Mouse (Mus musculus): ENCODE data around the gene Aox3. TPM values are rescaled to one million over a fixed set of nuclear protein-coding genes. Genes with fewer than 3 reads are reported as not detected.
A peak's percentile ranks its signal among the peaks of the same experiment; 100 is the strongest.

The Aox3 gene
- total and polyA plus RNA-seq, 3 experiments = 1.2 to 2.0 (median 1.2) TPM

- H3K4me1 ChIP-seq (ENCODE audit: control insufficient read depth, insufficient read depth, low read length) = no peaks in the 10 kb centered on the region
- intact Hi-C loops (cut with DNase I) = loop anchor here (10.0 kb wide), 1 partner anchor 693 kb away; no protein-coding TSS in a partner anchor
- no peaks in the 10 kb centered on the region for H3K79me2 ChIP-seq (replicated peaks; ENCODE audit: control insufficient read depth, insufficient read depth, low read length)
- H3K4me3 ChIP-seq = no peak overlapping the region
- no peak overlapping the region for H3K27ac ChIP-seq
- no peak overlapping the region for H3K9ac ChIP-seq (ENCODE audit: low read depth, low read length)
- 83% methylated on average over 3 of the region's 3 CpGs for WGBS
- no peak for TF ChIP-seq POLR2A (IDR thresholded peaks at IDR 0.05; ENCODE audit: insufficient read depth, low read depth, low read length)
- no peak for TF ChIP-seq EP300 (IDR thresholded peaks at IDR 0.05; ENCODE audit: insufficient read depth, low read depth, low read length)
- TF ChIP-seq CTCF (IDR thresholded peaks at IDR 0.05) = no peak
- H3K36me3 ChIP-seq (ENCODE audit: control insufficient read depth, insufficient read depth, low read length) = no peaks in the 10 kb centered on the region
- DNase-seq = no peak
- no peaks in the 10 kb centered on the region for H3K27me3 ChIP-seq (ENCODE audit: control insufficient read depth, insufficient read depth, low read length)
Observed at GRCm38 (mm10) chr1:58118231-58118630, 5.3 kb downstream of the Aox3 start.

DNA sequence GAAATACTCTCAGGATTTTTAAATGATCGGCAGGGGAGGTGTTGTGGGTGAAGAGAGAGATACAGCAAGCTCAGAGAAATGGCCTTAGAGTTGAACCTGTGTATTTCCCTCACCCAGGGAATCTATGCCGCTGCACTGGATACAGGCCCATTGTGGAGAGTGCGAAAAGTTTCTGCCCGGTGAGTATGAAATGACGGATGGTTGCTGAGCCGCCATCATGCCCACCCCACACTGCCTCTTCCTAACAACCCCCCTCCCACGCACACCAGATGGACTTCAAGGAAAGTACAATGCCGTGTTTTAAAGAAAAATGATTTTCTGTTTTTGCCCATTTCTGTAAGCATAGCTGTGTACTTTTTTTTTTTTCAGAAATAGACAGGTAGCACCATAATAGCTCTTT is 12.0 kb downstream of the Aox3 start:
- H3K36me3 ChIP-seq (ENCODE audit: control insufficient read depth, insufficient read depth, low read length) = no peaks in the 10 kb centered on the region
- TF ChIP-seq POLR2A (IDR thresholded peaks at IDR 0.05; ENCODE audit: insufficient read depth, low read depth, low read length) (no peak), EP300 (IDR thresholded peaks at IDR 0.05; ENCODE audit: insufficient read depth, low read depth, low read length) (no peak)
- 86% methylated on average over 8 of the region's 8 CpGs for WGBS
- no peaks in the 10 kb centered on the region for H3K79me2 ChIP-seq (replicated peaks; ENCODE audit: control insufficient read depth, insufficient read depth, low read length)
- no peaks in the 10 kb centered on the region for H3K27me3 ChIP-seq (ENCODE audit: control insufficient read depth, insufficient read depth, low read length)
- no peak overlapping the region for H3K9ac ChIP-seq (ENCODE audit: low read depth, low read length)
- intact Hi-C loops (cut with DNase I) = no loop called here
- H3K27ac ChIP-seq = no peak overlapping the region
- H3K4me1 ChIP-seq (ENCODE audit: control insufficient read depth, insufficient read depth, low read length) = no peaks in the 10 kb centered on the region
- no peak for DNase-seq
- H3K4me3 ChIP-seq = no peak overlapping the region

GRCm38 (mm10) chr1:58137891-58138290 is 25.0 kb downstream of the Aox3 start:
- Histone ChIP-seq H3K4me3 (no peak overlapping the region), H3K27ac (no peak overlapping the region), H3K27me3 (ENCODE audit: control insufficient read depth, insufficient read depth, low read length) (no peaks in the 10 kb centered on the region), H3K4me1 (ENCODE audit: control insufficient read depth, insufficient read depth, low read length) (no peaks in the 10 kb centered on the region), H3K36me3 (ENCODE audit: control insufficient read depth, insufficient read depth, low read length) (no peaks in the 10 kb centered on the region), H3K79me2 (replicated peaks; ENCODE audit: control insufficient read depth, insufficient read depth, low read length) (no peaks in the 10 kb centered on the region), H3K9ac (ENCODE audit: low read depth, low read length) (no peak overlapping the region)
- no peak for DNase-seq
- TF ChIP-seq POLR2A (IDR thresholded peaks at IDR 0.05; ENCODE audit: insufficient read depth, low read depth, low read length) = no peak
- no peak for TF ChIP-seq EP300 (IDR thresholded peaks at IDR 0.05; ENCODE audit: insufficient read depth, low read depth, low read length)
- TF ChIP-seq CTCF (IDR thresholded peaks at IDR 0.05) = no peak
- intact Hi-C loops (cut with DNase I) = no loop called here

DNA sequence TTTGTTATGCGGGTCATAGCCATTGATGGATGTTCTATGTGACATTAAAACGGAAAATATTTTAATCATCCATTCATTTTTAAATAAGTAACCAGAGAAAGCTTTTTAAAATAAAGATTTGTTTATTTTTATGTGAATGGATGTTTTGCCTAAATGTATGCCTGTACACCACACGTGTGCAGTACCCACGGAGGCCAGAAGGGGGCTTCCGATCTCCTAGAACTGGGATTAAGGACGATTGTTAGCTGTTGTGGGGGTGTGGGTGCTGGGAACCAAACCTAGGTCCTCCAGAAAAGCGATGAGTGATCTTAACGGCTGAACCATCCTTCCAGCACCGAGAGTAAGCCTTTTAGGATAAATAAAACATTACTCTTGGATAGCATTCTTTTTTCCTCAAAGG is 26.1 kb downstream of the Aox3 start:
- no peak overlapping the region for H3K9ac ChIP-seq (ENCODE audit: low read depth, low read length)
- no peak for TF ChIP-seq EP300 (IDR thresholded peaks at IDR 0.05; ENCODE audit: insufficient read depth, low read depth, low read length)
- peak; percentile 30 for TF ChIP-seq CTCF (IDR thresholded peaks at IDR 0.05)
- TF ChIP-seq POLR2A (IDR thresholded peaks at IDR 0.05; ENCODE audit: insufficient read depth, low read depth, low read length) = no peak
- no peaks in the 10 kb centered on the region for H3K27me3 ChIP-seq (ENCODE audit: control insufficient read depth, insufficient read depth, low read length)
- no peak for DNase-seq
- no peak overlapping the region for H3K4me3 ChIP-seq
- H3K4me1 ChIP-seq (ENCODE audit: control insufficient read depth, insufficient read depth, low read length) = no peaks in the 10 kb centered on the region
- no peaks in the 10 kb centered on the region for H3K79me2 ChIP-seq (replicated peaks; ENCODE audit: control insufficient read depth, insufficient read depth, low read length)
- no peak overlapping the region for H3K27ac ChIP-seq
- WGBS = 87% methylated on average over 9 of the region's 9 CpGs
- intact Hi-C loops (cut with DNase I) = no loop called here
- H3K36me3 ChIP-seq (ENCODE audit: control insufficient read depth, insufficient read depth, low read length) = no peaks in the 10 kb centered on the region

- no peak overlapping the region for H3K9ac ChIP-seq (ENCODE audit: low read depth, low read length)
- no peak for TF ChIP-seq POLR2A (IDR thresholded peaks at IDR 0.05; ENCODE audit: insufficient read depth, low read depth, low read length)
- TF ChIP-seq EP300 (IDR thresholded peaks at IDR 0.05; ENCODE audit: insufficient read depth, low read depth, low read length) = no peak
- no peak for TF ChIP-seq CTCF (IDR thresholded peaks at IDR 0.05)
- no peaks in the 10 kb centered on the region for H3K36me3 ChIP-seq (ENCODE audit: control insufficient read depth, insufficient read depth, low read length)
- H3K27ac ChIP-seq = no peak overlapping the region
- 77% methylated on average over 5 of the region's 5 CpGs for WGBS
- intact Hi-C loops (cut with DNase I) = loop anchor here (10.0 kb wide), 1 partner anchor 716 kb away; no protein-coding TSS in a partner anchor
- no peaks in the 10 kb centered on the region for H3K79me2 ChIP-seq (replicated peaks; ENCODE audit: control insufficient read depth, insufficient read depth, low read length)
- no peak for DNase-seq
- no peak overlapping the region for H3K4me3 ChIP-seq
- no peaks in the 10 kb centered on the region for H3K4me1 ChIP-seq (ENCODE audit: control insufficient read depth, insufficient read depth, low read length)
- H3K27me3 ChIP-seq (ENCODE audit: control insufficient read depth, insufficient read depth, low read length) = no peaks in the 10 kb centered on the region
Observed at GRCm38 (mm10) chr1:58140607-58141006, 27.7 kb downstream of the Aox3 start.

DNA sequence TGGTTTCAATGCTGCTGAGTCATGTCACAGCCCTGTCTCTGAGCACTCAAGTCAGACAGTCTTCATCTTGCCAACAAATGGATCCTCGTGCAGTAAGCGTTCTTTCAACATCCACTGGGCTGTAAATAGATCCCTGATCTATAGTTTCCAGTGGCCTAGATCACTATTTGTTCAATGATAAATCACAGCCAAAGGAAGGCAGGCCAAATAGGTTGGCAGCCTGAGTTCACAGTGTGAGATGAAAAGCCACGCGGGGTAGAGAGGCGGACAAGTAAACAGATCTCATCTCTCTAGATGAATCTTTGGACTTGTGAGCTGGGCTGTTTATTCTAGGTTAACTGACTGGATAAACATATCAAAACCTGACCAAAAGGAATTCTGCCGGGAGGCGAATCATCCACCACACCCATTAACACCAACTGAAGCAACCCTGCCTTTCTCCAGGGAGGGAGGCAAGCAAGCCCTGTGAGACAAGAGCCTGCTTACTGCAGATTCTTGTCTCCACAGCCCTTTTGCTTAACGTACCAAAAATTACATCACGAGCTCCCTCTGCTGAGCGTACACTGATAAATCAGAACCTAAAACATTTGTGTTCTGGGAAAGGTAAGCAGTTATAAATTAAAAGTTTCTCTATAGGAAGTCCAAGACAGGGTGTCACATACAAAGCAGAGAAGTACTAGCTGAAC is 31.6 kb downstream of the Aox3 start:
- Histone ChIP-seq H3K4me3 (no peak overlapping the region), H3K79me2 (replicated peaks; ENCODE audit: control insufficient read depth, insufficient read depth, low read length) (no peaks in the 10 kb centered on the region), H3K27me3 (ENCODE audit: control insufficient read depth, insufficient read depth, low read length) (no peaks in the 10 kb centered on the region), H3K36me3 (ENCODE audit: control insufficient read depth, insufficient read depth, low read length) (no peaks in the 10 kb centered on the region), H3K9ac (ENCODE audit: low read depth, low read length) (no peak overlapping the region), H3K27ac (no peak overlapping the region), H3K4me1 (ENCODE audit: control insufficient read depth, insufficient read depth, low read length) (no peaks in the 10 kb centered on the region)
- 55% methylated on average over 10 of the region's 10 CpGs for WGBS
- intact Hi-C loops (cut with DNase I) = loop anchor here (10.0 kb wide), 1 partner anchor 720 kb away; no protein-coding TSS in a partner anchor
- DNase-seq = no peak
- no peak for TF ChIP-seq POLR2A (IDR thresholded peaks at IDR 0.05; ENCODE audit: insufficient read depth, low read depth, low read length)
- TF ChIP-seq CTCF (IDR thresholded peaks at IDR 0.05) = peak; percentile 43

Measured in heart, adult 2 months (tissue).